Mouse (Mus musculus) thymus, postnatal 25 days (tissue): Measurements from ENCODE around the gene Gm20219.

Source experiments
- DNase-seq: peaks from one replicate; pipeline ENCODE4 v3.0.0; 2022

Gene Gm20219

DNA sequence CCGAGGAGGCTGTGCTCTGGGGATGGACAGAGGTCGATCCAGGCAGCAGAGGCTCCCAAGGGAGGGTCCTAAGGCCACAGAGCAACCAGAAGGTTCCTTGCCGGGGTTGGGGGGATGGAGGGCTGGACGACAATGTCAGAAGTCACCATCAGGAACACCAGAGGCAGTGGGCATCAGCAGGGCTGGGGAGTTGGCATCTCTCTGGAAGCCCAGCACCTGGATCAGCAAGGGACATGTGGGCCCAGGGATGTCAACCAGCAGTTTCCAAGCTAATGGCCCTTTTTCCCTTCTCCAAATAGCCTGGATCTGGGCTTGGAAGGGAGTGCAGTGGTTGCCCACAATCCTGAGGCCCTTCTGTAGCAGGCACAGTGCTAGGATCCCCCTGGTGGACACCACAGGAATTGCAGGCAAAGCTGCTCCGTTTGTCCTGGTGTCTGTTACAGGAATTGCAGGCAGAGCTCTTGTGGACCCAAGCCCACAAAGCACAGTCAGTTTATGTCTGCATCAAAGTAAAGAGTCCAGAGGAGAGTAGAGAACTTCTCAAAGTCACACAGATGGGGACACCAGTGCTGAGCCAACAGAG is 1.3 kb downstream of the Gm20219 start:
- peak; percentile 78 for DNase-seq

DNA sequence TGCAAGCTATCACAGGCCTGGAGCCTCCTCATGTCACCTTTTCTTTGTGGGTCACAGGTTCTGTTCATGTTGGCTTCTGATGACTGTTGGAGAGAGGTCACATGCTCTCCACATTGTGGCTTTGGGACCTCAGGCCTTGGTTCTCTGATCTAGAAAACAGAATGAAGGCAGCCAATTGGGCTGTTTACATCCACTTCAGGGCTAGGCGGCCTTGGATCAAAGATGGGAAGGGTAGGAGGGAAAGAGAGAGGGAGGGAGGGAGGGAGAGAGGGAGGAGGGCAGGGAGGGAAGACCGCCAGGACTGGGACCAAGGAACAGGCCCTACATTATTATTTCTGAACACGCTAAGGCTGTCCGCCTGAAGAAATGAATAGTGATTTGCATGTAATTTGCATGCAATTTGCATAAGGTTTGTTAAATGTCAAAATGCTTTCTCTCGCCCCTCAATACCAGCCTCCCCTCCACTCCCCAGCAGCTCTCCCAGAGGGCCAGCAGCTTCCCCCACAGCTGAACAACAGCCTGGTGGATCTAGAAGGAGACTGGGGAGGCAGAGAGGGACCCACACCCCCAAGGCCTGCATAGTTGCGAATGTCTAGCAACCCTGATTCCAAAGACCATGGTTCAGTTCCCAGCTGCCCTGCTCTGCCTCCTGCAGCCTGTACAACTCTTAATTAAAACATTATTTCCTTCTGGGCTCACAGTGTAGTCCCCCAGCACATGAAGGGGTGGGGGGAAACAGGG is 2.2 kb downstream of the Gm20219 start:
- no peak for DNase-seq

DNA sequence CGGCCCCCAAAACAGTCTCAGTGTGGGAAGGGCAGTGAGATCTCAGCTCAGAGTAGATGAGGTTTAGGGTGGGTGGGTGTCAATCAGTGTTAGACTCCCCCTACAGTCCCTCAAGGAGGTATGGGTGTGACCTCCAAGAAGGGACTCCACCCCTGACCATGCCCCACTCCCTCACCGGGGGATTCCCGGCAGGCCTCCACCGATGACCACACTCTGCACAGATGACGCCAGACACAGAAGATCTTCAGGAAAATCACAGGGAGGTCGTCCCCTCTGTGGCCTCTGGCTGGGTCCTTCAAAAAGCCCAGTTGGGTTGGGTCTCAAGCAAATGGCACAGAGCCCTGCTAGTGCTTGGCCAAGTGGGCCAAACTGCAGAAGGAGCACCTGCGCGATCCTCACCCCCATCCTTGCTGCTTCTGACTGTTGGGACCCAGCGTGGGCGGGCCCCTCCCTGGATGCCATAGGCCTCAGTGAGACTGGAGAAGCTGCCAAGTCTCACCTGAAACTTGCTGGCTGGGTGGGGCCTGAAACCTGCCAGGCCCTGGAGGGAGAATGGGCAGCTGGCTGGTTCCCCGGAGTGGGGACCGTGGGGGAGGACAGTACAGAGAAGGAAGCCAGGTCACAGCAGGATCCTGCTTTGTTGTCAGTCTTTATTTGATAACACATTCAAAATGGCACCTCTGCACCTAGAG is 3.3 kb downstream of the Gm20219 start:
- DNase-seq, result no peak

DNA sequence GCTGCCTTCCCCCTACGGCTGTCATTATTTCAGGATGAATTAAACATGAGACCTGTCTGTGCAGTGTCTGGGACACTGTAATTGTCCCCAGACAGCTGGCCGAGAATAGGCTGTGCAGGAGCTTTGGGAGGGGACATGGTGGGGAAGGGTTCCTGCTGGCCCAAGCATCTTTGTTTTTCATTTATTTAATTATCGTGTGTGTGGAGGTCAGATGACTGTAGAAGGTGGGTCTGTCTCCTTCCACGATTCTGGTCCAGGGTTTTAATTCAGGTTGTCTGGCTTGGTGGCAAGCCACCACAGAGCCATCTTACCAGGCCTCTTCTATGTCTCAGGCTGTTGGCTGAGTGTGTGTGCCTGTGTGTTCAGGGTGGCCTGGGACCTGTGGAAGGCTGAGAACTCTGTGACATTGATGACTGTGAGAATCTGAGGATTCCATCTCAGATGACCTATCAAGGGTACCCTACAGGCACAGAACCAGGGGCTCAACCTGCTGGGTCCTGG is 5.5 kb downstream of the Gm20219 start:
- no peak for DNase-seq

DNA sequence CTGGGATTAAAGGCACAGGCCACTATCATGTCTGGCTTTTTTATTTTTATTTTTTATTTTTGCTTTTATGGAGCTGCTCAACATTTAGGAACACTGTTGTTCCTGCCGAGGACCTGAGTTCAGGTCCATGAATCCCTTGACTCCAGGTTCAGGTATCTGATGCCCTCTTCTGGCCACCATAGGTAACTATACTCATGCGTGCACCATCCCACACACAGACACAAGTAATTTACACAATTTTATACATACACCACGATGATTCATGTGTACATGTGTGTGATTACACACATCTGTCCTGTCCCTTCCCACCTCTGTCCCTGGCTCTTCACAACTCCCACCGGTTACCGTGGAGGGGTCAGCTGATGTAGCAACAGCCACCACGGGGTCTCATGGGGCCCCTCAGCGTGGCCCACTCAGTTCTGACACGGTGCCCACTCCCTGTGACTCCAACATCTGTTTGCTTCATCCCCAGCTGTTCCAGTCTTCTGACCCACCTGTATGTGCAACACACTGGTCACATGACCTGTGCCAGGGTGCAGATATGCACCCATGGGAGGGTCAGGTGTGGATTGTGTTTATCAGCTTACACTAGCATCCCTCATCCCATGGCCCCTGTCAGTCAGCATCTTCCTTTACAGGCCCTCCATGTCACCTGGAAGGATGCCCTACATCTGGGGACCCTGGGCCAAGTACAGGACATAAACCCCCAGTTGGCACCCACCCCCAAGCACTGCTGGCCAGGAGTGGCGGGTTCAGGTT is 6.2 kb downstream of the Gm20219 start:
- no peak for DNase-seq

DNA sequence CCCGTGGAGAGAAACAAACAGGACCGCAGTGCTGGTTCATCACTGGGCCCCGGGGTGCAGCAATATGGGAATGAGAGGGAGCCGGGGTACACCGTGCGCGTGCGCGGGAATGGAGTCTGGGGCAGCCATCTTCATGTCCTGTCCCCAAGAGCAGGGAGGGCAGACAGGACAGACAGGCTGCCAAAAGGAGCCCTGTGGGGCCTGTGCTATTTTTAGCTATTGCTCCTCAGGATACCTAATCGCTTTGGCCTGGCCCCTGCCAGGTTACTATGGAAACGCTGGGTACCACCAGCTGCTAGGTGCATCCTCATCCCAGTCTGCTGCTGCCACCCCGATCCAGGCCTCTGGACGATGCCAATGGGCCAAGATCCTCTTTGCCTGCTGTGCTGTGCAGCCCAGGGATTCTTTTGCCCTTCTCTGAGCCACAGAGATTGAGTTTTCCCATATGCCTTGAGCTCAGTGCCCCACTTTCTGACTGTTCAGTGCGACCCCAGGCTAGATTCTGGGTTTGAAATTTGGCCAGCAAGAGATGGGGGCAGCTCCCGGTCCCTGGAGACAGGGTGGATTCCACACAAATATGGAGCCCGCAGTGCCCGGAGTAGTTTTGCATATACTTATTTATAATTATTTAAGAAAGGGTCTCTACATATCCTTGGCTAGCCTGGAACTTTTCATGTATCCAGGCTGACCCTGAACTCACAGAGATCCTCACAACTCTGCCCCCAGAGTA is 6.9 kb downstream of the Gm20219 start:
- no peak for DNase-seq

DNA sequence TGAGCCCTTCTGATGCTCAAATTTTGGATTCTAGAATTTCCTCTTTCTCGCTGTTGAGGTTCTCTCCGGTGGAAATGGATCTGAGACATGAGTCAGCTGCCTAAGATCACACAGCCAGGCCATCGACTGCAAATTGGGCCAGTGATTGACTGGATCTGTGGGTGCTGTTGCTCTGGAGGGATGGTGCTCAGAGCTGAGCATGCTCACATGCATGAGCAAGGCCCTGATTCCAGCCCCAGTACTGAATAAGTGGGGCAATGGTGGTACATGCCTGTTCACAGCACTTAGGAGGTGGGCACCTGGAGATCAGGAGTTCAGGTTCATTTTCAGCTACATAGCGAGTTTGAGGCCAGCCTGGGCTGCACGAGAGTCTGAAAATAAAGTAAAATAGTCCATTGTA is 7.6 kb downstream of the Gm20219 start:
- no peak for DNase-seq

DNA sequence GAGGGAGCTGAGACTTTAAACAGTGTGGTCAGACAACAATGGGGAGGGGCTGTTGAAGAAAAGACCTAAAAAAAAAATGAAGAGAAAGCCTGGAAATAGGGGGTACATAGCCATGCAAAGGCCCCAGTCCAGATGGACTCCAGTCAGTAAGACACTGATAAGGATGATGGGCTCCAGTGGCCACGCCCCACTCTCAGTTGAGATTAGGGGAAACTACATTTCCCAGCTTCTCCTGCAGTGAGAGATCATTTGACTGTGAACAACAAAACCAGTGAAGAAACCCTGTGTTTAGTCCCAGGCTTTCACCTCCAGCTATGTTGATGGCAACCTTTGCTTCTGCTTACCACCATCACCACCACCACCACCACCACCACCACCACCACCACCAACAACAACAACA is 8.2 kb downstream of the Gm20219 start:
- no peak for DNase-seq

DNA sequence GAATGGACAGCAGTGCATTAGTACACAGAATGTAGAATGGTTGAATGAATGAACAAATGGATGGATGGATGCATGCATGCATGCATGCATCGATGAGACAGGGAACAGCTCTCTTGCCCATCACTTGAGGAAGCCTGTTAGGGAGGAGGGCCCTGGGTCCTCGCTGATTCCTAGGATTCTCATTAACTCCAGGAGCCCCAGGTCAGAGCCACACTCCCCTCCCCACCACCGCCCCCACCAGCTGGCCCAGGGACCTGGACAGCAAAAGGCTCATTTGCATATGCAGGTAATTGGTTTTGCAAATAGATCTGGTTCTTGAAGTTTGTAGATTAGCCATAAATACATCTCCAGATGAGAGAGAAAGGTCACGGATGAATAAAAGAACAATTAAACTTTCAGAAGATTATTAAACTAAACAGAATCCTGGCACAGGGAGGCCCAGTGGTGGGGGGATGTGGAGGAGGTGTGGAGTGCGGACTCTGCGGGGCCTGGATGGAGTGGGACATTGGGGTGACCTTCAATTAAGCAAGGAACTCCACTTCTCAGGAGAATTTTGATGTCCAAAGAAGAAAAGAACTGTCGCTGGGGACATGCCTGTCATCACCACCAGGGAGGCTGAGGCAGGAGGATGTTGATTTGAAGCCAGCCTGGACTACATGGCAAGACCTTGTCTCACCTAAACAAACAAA is 9.3 kb downstream of the Gm20219 start:
- DNase-seq, result no peak

DNA sequence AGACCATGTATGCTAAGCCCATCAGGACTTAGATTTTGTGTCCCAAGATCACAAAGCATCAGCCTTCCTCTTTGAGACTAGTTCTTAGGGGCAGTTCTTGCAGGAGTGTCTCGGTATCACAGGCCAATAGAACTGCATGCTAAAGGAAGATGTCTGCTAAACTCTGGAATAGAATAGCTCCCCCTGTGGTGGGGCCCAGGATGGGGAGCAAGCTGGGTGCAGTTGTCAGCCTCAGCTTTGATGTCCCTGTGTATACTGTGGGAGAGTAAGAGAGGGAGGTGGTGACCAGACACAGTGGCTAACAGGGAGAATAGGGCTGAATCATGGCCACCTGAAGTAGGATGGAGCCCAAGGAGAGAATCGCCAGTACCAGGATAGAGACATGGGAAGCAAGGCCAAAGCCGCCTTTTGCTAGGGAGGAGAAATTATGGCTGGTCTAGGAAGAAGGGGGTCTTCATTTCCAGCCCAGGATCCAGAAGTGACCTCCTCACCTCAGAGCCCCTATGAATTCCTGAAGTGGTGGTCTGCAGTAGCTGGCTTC is 10.4 kb downstream of the Gm20219 start:
- no peak for DNase-seq

DNA sequence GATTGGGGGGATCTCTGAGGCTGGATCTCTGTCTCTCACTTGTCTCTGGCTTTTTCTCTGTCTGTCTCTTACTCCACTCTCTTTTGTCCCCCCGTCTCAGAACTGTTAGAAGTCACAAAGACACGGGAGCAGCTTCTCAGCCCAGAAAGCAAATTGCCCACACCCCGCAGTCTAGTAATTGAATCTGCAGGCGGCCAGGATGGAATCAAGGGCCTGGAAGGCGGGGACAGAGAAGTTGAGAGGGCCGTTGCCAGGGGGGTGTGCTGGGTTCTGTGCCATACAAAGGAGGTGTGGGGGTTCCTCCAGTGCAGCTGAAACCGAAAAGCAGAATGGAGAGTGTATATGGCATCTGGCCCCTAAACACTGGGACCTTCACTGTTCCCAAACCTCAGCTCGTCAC is 11.5 kb downstream of the Gm20219 start:
- no peak for DNase-seq

DNA sequence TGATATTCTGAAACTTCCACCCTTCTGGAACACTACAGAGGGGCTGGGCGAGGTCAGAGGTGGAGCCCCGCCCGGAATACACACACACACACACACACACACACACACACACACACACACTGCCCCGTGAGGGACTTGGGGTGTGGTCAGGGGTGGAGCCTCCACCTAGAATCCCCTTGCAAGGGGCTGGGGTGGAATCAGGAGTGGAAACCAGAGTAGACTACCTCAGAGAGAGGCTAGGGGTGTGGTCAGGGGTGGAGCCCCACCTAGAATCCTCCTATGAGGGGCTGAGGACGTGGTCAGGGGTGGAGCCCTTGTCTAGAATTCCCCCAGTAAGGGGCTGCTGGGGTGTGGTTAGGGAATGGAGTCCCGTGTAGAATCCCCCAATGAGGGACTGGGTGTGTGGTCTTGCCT is 13.6 kb downstream of the Gm20219 start:
- DNase-seq, result no peak

DNA sequence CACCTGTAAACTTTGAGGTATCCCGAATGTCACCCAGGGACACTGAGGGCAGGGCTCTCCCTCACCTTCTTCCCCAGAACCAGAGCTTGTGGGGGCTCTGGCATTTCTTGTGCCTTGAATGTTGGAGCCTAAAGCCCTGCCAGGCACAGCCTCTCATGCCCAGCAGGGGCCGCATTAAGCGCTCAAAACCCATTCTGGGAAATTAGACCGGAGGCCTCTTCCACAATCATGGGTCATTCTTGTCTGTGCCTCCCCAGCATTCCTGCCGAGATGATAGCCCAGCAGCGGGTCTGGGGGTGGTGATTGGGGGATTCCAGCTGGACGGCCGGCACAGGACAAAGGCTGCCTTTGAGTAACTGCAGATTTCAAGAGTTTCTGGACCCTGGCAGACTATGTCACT is 16.3 kb downstream of the Gm20219 start:
- DNase-seq, result no peak

DNA sequence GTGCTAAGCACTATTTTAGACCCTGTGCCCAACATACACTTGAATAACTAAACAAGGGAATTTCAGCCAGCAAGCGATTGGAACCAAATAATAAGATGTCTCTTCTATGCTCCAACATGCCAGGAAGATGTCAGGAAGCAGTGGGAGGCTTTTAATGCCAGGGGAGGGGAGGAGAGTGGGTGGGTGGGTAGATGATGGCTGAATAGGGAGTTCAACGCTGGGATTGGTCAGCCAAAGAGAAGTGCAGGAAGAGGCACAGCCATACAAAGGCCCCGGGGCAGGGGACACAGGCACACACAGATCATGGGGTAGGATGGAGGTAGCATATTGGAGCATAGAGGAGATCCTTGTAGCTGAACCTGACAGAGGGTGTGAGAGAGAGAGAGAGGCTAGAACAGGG is 17.3 kb downstream of the Gm20219 start:
- DNase-seq, result no peak

DNA sequence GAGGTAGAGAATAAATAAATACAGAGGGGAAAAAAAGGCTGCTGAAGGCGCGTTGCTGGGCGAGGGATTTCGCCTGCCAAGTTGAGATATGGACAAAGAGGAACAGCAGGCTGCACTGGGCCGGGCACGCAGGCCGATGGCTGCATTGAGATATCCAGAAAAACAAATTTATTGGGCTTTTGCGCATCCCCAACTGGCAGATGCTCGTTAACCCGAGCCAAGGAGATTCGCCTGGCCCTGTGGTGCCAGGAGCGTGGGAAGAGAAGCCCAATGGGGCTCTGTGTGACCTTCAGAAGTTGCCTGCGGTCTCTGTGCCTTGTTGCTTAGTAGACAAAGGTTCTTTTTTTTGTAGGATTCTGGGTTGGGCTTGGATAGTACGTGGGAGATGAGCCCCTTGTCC is 18.0 kb downstream of the Gm20219 start:
- no peak for DNase-seq

DNA sequence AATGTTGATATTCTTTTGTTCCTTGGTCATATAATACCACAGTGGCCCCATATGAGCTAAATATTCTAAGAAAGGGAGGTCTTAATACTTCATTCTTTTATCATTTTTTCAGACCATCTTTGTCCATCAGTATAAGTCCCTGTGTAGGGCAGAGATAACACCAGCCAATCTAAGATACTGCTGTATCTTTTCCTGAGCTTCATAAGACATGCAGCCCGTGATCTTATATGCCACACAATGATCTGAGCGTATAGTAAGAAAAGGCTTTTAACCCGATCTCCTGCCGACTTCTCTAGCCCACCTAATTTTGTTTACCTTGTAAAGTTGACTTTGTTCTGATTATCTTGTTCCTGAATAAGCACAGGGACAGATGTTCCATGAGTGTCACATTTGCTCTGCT is 29.2 kb downstream of the Gm20219 start:
- DNase-seq, result no peak

DNA sequence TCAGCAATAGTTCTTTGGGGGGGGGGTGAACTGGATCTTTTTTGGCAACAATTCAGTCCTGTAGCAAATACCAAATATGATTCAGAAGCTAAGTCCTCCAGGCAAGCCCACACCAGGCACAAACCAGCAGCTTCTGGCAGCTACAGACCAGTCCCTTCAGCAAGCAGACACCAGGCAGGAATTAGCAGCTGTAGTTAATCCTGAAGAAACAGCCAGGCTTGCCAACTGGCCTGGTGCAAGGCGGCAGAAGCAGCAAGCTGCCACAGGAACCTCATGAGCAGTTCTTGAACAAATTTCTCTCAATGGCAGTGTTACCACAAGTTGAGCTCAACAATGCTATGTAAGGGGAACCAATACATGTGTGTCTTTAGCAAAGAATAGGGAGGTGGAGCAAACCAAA is 31.4 kb downstream of the Gm20219 start:
- DNase-seq, result no peak

DNA sequence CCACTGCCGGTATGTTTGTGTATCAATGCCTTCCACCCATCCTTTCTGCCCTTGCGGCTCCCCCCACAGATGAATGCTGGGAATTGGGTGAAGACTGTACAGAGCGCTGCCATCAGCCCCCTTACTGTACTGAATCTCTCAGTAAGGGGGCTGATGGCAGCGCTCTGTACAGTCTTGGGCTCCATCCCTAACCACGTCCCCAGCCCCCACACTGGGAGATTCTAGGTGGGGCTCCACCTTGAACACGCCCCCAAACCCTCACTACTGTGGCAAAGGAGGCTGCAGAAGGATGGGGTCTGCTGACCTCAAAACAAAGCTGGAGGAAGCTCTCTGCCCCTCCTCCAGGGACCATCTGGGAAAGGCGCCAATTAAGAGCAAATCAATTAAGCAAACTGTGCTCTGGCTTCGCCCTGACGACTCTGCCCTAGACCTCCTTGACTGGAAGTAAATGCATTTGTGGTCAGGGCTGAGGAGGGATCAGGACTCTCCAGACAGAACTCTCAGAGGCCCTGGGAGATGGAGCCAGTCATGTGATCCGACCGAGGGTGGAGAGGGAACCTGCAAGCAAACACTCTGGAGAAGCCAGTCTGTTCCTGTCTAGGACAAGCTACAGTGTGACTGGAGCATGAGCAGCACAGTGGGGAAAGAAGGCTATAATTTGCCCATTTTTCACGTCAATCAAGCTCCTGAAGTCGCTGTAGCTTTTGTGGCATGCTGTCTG is 38.3 kb downstream of the Gm20219 start:
- no peak for DNase-seq

DNA sequence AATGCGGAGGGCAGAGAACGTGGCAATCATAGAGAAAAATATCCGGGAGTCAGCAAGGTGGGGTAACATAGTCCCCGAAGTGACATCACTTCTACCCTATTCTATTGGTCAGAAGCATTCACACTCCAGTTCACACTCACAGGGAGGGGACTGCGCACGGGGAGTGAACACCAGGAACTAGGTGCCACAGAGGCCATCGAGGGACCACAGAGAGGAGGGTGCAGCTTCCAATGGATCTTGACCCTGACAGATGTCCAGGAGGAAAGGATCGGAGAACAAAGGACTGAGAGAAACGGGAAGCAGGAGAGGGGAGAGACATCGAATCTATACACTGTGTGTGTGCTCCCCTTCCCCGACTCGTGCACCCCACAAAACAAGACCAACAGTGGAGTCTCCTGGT is 39.3 kb downstream of the Gm20219 start:
- DNase-seq, result no peak

DNA sequence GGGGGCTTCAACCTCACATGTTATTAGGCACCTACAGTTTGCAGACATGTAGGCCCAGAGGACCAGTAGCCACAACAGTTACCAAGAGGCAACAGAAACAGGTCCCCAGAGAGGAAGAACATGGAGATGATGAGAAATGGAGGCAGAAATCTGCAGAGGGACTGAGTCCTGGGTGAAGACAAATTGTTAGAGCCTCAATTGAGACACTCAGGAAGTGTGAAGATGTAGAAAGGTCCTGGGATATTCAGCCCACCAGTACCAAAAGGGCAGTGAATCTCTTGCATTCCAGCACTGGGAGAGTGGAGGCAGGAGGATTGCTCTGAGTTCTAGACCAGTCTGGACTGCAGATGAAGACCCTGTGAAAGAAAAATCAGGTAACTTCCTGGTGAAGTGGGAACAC is 39.9 kb downstream of the Gm20219 start:
- no peak for DNase-seq

DNA sequence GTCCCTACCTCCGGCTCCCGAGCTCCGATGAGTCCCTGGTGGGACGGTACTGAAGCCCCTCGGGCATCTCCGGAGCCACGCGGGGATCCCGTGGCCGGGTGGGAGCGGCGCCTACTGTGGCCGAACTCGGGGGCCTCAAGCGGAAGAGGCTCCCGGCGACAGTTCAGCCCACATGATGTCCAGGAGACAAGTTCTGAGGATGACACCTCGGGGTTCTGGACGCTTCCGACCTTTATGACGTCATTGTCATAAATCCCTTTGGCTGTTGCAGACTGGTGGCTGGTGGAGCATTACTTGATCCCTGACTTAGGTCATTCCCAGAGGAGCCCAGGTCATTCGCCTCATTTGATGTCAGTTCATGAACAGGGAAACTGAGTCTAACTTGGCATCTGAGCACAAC is 41.9 kb downstream of the Gm20219 start, which contains the start of gene Znrf4:
Znrf4 (minus strand) TSS at position 122 of the 400 bp plus-strand sequence.
- no peak for DNase-seq
